Mouse (Mus musculus) forelimb bud, embryonic 11.5 days (tissue): Measurements from ENCODE around the gene Misp.

Experiments used
- DNase-seq: peaks from one replicate; pipeline ENCODE4 v3.0.0-alpha.2; 2012; ENCODE audit warnings: low read depth, low spot score

Misp gene

DNA sequence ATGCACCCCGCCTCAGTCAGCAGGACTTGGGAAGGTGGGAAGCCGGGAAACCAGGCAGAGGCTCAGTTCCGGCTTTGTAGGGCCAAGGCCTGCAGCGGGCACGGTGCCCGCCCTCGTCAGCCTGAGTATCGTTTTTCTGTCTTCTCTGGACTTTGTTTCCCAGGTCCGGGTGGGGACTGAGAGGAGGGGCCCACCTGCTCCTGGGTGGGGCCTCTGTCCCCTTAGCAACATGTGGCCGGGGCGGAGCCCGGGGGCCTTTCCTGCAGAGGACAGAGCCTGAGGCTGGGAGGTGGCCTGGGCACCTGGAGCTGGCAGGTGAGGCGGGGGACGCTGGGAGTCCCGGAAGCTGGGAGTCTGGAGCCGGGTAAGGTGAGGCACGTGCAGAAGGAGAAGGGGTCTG lies 1.6 kb downstream of the Misp start:
- no peak for DNase-seq

DNA sequence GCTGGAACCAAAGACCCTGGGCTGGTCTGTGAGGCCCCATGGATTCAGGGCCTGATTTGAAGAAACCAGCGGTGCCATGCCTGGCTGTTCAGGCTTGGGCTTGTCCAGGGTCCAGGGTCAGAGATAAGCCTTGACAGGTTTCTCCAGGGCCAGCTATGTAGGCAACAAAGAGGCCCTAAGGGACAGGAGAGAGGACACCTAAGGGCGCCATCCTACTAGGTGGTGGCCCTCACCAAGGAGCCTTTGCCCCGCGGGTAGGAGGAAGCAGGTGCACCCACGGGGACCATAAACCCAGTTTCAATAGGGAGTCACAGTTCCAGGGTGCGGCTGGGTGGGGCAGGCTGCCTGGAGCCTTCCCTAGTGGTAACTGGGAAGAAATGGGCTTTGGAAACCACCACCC lies 2.2 kb downstream of the Misp start:
- no peak for DNase-seq

- DNase-seq = no peak
Observed at GRCm38 (mm10) chr10:79824413-79824812, 3.6 kb downstream of the Misp start.

- no peak for DNase-seq
Observed at GRCm38 (mm10) chr10:79831583-79831982, 10.8 kb downstream of the Misp start.

DNA sequence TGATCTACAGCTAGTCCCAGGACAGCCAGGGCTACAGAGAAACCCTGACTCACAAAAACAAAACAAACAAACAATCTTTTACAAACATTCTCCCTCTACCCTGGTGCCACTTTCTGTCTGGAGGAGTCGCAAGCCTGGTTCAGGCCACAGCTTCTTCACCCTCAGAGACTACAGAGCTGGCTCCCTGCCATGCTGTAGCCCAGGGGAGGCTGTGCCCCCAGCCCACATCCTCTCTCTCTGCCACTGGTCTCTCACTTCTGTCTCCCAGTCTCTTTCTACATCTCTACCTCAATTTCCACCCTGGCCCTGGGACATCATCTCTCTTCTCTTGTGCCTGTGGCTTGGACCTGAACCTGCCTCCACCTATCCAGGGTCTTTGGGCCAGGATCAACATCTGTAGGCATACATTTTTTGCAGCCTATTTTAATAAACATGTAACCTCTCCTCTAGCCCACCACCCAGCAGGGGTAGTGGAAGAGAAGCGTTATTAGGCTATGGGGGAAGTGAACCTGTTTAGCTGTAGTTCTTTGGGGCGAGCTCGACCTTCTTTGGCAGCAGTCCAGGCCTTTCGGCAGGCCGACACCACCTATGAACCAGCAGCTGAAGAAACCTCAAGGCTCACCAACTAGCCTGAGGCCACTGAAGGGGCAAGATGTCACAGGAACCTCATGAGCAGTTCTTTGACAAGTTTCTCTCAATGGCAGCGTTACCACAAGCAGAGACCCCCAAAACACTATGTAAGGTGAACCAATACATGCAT lies 11.4 kb downstream of the Misp start:
- DNase-seq = no peak

GRCm38 (mm10) chr10:79832786-79833181 lies 12.0 kb downstream of the Misp start:
- DNase-seq = no peak

- DNase-seq = peak; percentile 82
Observed at GRCm38 (mm10) chr10:79834769-79835398, 14.1 kb downstream of the Misp start.

DNA sequence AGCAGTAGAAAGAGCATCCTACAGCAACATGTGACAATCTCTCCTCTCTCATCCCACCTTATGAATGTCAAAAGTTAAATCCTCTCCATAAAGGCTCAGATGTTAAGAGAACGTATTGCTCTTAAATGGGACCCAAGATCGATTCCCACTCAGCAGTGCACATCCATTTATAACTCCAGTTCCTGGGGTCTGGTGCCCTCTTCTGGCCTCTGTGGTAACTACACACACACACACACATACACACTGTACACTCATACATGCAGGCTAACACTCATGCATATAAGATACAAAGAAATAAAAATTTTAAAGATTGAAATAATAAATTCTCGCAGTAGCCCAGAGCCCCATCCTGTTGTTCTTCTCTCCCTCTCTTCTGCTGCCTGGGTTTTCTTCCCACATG lies 16.1 kb downstream of the Misp start:
- no peak for DNase-seq

GRCm38 (mm10) chr10:79838151-79838550 lies 17.4 kb downstream of the Misp start:
- no peak for DNase-seq

DNA sequence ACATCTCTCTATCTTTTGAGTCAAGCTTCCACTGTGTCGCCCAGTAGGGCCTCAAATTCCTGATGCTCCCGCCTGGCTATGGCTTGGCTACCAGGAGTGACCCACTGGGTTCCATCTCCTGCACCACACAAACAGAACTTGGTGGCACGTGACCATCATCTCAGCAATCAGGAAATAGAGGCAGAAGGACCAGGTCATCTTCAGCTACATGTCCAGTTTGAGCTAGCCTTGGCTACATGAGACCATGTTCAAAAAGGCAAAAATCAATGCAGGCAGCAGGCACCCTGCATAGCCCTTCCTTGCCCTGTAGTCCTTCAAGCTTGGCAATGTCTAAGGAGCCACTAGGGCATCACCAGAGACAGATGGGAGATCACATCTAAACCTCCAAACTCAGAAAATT lies 19.3 kb downstream of the Misp start:
- DNase-seq = no peak

- DNase-seq = peak; percentile 80
Observed at GRCm38 (mm10) chr10:79840644-79841551, 20.1 kb downstream of the Misp start.

DNA sequence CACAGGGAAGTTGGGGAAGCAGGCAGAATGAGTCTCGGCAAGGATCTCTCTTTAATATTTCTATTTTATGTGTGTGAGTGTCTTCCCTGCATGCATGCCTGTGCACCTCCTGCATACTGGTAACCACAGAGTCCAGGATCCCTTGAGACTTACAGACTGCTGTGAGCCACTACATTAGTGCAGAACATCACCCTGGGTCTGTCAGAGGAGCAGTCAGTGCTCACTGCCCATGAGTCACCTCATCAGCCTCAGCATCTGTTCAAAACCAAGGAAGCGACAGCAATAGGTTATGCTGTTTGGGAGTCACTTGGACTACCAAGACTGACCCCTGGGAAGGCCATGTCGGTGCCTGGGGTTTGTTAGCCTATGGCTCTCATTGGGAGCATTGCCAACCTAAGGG lies 21.5 kb downstream of the Misp start:
- DNase-seq = no peak

- DNase-seq = no peak
Observed at GRCm38 (mm10) chr10:79843476-79843875, 22.7 kb downstream of the Misp start.

DNA sequence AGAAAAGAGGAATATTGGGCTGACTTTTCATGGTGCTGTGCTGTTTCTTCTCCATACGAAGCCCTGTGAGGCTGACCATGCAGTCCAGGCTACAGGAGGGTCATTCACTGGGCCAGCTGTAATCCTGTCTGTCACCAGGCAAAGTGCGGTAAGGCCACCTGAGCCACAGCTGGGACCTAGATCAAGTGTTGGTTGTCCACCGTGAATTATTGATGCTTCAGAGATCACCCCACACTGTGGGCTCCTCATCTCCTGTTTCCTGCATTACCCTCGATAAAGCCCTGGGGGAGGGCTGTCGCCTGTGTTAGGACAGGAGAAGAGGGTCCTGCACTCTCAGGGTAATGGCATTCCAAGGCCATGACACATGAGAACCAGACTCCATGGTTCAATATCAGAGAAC lies 25.8 kb downstream of the Misp start:
- no peak for DNase-seq

GRCm38 (mm10) chr10:79849941-79850628 lies 29.3 kb downstream of the Misp start:
- DNase-seq = no peak

- DNase-seq = no peak
Observed at GRCm38 (mm10) chr10:79851653-79852052, 30.9 kb downstream of the Misp start.

- no peak for DNase-seq
Observed at GRCm38 (mm10) chr10:79852107-79852789, 31.5 kb downstream of the Misp start.

- DNase-seq = no peak
Observed at GRCm38 (mm10) chr10:79852827-79853226, 32.0 kb downstream of the Misp start.

- peak; percentile 63 for DNase-seq
Observed at GRCm38 (mm10) chr10:79853392-79853791, 32.6 kb downstream of the Misp start.

GRCm38 (mm10) chr10:79853860-79854795 lies 33.3 kb downstream of the Misp start, which contains the start of gene Ptbp1:
Ptbp1 (plus strand) TSS chr10:79854427.
- DNase-seq = peak; percentile 100
